Mouse (Mus musculus) testis, postnatal 10 days (tissue): ENCODE results near the gene Gnl2.
A peak's percentile ranks its signal among the peaks of the same experiment; 100 is the strongest.

ENCODE experiments used
- DNase-seq: peaks from one replicate; pipeline ENCODE4 v3.0.0; 2021; ENCODE audit warnings: low spot score

Gnl2 gene

DNA sequence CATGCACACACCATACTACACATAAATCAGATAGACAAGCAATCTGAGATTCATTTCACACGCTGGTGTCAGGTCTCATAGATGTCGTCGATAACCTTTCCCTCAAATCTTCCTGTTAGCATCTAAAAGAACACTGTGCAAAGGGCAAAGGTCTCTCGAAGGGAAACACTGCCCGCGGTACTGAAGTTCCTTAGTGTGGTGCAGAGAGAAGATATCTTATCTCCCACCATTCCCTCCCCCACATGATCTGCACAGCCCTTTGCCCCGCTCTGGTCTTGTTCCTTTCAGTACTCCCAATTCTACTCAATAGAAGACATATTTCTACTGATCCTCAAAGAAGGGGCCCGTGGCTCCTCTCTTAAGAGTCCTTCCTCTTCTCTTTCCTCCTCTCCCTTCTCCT, 13.4 kb upstream of the Gnl2 start:
- no peak for DNase-seq

DNA sequence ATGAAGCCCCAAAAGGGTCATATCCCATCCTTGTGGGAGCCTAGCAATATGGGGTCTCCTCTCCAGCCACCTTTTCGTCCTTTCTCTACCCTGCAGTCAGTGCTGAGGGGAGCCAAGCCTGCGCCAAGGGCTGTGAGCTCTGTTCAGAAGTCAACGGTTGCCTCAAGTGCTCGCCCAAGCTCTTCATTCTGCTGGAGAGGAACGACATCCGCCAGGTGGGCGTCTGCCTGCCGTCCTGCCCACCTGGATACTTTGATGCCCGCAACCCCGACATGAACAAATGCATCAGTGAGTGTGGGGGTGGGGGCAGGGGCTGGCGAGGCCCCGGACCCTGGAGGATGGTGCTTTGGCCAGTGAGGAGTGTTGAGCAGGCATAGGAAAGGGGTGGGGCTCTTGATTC, 11.5 kb upstream of the Gnl2 start:
- DNase-seq: no peak

DNA sequence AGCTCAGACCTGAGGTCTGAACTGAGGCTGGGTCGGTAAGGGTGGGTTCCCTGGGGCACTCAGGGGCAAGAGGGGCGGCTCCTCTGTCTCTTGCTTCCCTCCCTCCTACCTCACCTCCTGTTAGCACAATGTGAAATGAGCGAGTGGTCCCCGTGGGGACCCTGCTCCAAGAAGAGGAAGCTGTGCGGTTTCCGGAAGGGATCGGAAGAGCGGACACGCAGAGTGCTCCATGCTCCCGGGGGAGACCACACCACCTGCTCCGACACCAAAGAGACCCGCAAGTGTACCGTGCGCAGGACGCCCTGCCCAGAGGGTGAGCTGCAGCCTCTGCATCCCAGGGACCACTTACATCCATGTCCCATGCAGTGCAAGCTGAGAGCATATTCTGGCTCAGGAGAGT, 8.9 kb upstream of the Gnl2 start:
- no peak for DNase-seq

GRCm38 (mm10) chr4:125008220-125008619, 8.2 kb upstream of the Gnl2 start:
- no peak for DNase-seq

GRCm38 (mm10) chr4:125008712-125009111, 7.7 kb upstream of the Gnl2 start:
- DNase-seq: no peak

DNA sequence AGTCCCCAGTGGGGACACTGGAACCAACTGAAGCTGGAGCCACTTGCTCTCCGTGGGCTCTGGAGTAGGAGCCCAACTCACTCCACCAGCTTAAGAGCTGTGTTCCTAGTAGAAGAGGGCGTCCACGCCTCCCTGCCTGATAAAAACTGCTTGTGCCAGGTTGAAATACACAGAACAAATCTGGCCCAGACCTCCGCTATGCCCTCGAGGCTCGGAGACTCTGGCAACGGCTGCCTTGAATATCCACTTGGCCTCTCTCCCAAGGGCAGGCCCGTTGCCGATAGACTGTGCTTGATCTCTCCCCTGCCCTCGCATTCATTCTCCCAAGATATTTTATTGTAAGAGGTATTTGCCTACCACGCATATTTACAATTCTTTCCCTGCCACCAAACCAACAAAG, 1.0 kb downstream of the Gnl2 start:
- peak; percentile 76 for DNase-seq

DNA sequence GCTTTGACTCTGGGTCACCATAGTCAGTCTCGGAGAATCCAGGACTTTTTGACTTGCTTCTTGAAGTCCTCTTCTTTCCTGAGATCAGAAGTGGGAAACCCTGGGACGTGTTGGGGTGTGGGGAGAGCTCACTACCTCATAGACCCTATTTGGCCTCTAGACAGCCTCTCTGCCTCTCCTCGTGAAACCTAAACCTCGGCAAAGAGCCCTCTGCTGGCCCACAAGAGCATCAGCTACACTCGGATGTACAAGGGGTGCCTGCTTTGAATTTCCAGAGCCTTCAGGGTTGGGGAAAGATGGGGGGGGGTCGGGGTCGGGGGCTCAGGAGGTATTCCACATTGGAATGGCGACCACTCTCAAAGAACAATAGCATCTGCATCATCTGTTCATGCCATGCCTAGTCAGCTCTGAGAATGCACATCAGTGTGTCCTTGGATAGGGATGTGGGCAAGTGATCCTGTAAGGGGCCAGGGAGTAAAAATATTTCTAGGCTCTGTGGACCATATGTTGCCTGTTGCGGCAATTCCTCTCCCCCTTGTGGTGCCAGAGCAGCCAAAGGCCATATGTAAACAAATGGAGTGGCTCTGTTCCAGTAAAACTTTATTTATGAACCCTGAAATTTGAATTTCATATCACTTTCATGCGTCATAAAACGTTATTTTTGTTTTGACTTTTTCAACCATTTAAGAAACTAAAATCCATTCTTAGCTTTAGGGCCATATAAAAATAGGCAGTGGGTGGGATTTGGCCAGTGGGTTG, 4.6 kb downstream of the Gnl2 start:
- no peak for DNase-seq

GRCm38 (mm10) chr4:125029891-125030614, 13.7 kb downstream of the Gnl2 start:
- peak; percentile 94 for DNase-seq

GRCm38 (mm10) chr4:125034341-125034740, 18.0 kb downstream of the Gnl2 start:
- no peak for DNase-seq

DNA sequence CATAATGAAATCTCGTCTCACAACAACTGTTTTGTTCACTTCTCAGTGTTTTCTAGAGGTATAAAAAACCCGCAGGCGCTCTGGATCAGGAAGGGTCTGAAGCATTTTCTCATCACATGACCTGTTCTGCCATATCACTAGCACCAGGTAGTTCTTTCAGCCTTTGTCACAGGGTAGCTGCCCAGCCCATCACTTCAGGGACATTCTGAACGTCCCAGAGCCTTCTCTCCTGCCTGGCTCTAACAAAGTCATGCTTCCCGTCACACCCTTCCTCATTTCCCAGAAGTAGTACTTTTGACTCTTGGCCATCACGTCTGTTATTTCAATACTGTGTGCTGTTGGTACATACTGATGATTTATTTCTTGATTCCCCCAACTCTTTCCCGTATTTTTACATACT, 28.1 kb downstream of the Gnl2 start:
- no peak for DNase-seq

- no peak for DNase-seq
Measured at GRCm38 (mm10) chr4:125055385-125055784, 39.0 kb downstream of the Gnl2 start.

DNA sequence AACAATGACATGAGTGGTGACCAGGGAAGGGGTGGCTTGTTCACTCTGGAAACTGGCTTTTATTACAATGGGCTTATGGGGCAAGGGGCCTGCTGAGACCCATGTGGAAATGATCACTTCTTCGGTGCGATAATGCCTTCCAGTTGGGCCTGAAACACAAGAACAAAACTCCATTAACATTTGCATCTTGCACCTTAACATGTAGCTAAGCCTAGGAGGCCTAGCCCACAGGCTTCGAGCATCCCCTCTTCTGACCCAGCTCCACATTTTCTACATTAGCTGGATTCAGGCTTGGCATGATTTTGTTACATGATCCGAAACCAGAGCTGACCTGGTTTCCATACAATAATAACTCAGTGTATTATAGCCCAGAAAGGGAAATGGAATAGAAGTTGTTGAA, 40.1 kb downstream of the Gnl2 start:
- DNase-seq: no peak

DNA sequence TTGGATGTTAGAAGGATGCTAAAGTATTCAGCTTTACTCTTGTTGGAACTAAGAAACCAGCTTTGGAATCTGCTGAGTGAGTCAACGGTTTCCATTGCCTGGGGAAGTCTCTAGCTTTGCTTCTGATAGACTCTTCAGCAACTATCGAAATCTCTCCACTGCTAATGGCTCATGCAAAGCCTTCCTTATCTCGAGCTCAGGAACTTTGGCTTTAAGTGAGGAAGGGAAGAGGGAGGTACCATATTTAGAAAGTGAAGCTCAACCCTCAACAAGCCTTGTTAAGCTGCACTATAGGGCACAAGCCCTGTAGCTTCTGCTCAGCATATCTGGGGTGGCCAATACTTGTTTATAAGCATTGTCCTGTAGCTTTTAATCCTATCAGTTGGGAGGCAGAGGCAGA, 40.9 kb downstream of the Gnl2 start:
- no peak for DNase-seq

DNA sequence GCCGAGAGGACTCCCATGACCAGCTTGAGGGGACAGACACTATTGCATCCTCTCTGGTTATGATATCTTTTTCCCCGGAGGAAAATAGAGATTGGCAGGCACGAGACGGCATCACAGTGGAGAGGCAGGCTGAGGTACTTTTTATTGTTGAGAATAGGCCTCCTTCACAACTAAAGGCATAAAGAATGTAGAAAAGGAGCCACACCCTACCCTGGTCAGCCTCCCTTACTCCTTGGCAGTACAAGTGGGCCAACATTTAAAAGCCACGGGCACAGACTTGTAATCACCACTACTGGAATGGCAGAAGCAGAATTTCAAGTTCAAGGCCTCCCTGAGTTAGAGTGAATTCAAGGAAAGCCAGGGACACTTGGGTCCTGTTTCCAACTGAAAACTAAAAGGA, 41.6 kb downstream of the Gnl2 start:
- no peak for DNase-seq

GRCm38 (mm10) chr4:125059025-125059424, 42.6 kb downstream of the Gnl2 start:
- DNase-seq: peak; percentile 79

DNA sequence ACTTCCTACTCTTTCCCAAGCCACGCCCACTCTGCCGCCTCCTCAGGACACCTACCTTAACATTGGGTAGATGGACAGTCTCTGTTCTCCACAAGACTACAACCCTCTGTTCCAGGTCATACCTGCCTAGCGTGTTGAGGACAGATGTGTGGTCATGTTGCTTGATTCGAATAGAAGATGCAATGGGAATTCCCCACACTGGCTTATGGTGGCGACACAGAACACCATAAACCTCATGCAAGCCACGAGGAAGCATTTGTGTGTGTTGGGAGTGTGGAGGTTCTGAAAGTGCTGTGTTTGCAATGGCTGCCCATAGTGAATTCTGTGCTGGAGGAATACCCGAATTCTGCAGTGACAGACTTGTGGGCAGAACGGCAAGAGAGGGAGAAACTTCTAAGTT, 47.4 kb downstream of the Gnl2 start:
- no peak for DNase-seq

GRCm38 (mm10) chr4:125065517-125066307, 49.3 kb downstream of the Gnl2 start, which contains the start of gene Dnali1:
Gene Dnali1 (minus strand): TSS chr4:125065703.
- peak; percentile 80 for DNase-seq

GRCm38 (mm10) chr4:125066490-125067370, 50.3 kb downstream of the Gnl2 start, which contains the start of gene Snip1:
Gene Snip1 (plus strand): TSS chr4:125066672.
- DNase-seq: peak; percentile 95

DNA sequence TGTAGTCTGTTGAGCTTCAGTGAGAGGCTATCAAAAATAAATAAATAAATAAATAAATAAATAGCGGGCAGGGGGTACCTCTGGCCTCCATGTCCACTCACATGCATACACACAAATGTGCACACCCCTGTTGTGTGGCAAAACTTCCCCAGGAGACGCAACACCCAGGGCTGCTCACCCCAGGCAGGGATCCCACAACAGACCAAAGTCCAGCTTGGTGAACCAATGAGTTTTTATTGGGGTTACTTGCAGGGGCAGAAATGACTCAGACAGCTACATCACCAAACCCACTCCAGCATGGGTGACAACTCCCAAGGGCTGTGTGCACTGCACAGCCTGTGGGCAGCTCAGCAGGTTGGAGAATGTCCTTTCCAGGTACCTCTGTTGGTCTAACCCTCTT, 61.3 kb downstream of the Gnl2 start:
- DNase-seq: no peak

DNA sequence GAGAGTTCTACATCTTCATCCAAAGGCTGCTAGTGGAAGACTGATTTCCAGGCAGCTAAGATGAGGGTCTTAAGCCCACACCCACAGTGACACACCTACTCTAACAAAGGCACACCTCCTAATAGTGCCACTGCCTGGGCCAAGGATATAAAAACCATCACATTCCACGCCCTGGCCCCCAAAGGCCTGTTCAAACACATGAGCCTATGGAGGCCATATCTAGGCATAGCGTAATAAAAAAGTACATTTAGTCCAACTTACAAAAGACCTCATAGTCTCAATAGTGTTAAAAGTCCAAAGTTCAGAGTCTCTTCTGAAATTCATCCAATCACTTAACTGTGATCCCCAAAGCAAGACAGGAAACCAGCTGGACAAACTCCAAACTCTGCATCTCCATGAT, 62.3 kb downstream of the Gnl2 start:
- no peak for DNase-seq
